Comparison of ENCODE assay signal across 1 mouse cellular context in the genomic region with DNA sequence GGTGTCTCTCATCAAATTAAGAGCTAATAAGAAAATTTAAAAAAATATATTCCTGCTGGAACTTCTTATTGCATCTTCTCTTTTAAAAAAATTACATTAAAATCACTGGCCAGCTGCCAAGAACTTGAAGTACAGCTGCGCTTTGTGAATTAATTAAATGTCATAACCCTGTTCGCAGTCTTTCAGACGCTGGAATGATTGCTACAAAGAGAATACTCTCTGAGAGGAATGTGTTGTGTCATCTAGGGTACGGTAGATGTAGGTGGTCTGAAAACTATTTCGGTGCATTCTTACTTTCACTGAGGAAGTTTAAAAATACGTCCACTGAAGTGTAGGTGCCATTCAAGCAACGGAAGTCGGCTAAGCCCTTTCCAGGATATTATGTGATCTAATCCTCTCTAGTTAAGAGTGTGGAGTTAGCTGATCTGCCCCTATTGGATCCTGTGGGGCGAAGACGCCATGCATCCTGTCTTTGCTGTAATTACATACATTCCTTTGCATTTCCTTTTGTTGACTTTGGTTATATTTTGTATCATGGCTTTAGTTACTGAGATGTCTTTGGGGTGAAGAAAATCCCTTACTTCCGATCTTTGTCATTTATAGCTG.
TF ChIP-seq lines count a peak whose summit lies in the region.

No protein-coding gene starts in this region.

TF ChIP-seq in myocyte, 11 proteins besides CTCF, POLR2A, EP300 and RAD21:
- TF ChIP-seq SRF (IDR thresholded peaks at IDR 0.05; ENCODE audit: control insufficient read depth, insufficient read length, low read depth) (no peak), TCF3 (IDR thresholded peaks at IDR 0.05; ENCODE audit: insufficient read length, low read depth) (no peak), MYOG (IDR thresholded peaks at IDR 0.05; ENCODE audit: control insufficient read depth in 1 of 3, insufficient read depth in 1 of 3, insufficient read length in 2 of 3, low read depth in 2 of 3) (no peak)
